Mouse (Mus musculus) ES-Bruce4 (cell line): ENCODE measurements around the gene Myadm.

ENCODE experiments used
- CTCF ChIP-seq: IDR thresholded peaks from one replicate; pipeline ENCODE4 v1.8.1; 2011; ENCODE audit warnings: low read depth, low read length
- EP300 ChIP-seq: IDR thresholded peaks from 2 replicates; pipeline ENCODE4 v1.6.1; 2011; ENCODE audit warnings: low read depth, low read length; ENCODE audit not compliant: insufficient read depth
- POLR2A ChIP-seq: IDR thresholded peaks from one replicate; pipeline ENCODE4 v1.8.1; 2011; ENCODE audit warnings: low read length; ENCODE audit not compliant: insufficient read depth

- TF ChIP-seq POLR2A (no peak), CTCF (no peak), EP300 (no peak)
These were observed 28.8 kb downstream of the Myadm start for GRCm38 (mm10) chr7:3317704-3318103.
